Mouse (Mus musculus) limb, embryonic 10.5 days (tissue): ENCODE data around the gene Msn. TPM values are rescaled to one million over a fixed set of nuclear protein-coding genes. Genes with fewer than 3 reads are reported as not detected.
A peak's percentile ranks its signal among the peaks of the same experiment; 100 is the strongest.

ENCODE experiments used
- DNase-seq: peaks from one replicate; pipeline ENCODE4 v3.0.0-alpha.2; 2017; ENCODE audit warnings: low spot score
- H3K27ac ChIP-seq: fragments of 300-500 bp; sonication (generic); 2 replicates; pipeline ENCODE4 v1.5.1; 2016; ENCODE audit warnings: mild to moderate bottlenecking
- H3K27me3 ChIP-seq: fragments of 300-500 bp; sonication (generic); 2 replicates; pipeline ENCODE4 v1.6.1; 2016; ENCODE audit warnings: low read depth, mild to moderate bottlenecking; ENCODE audit not compliant: poor library complexity, severe bottlenecking
- H3K36me3 ChIP-seq: fragments of 300-500 bp; sonication (generic); 2 replicates; pipeline ENCODE4 v1.6.1; 2016; ENCODE audit warnings: mild to moderate bottlenecking, moderate library complexity
- H3K4me1 ChIP-seq: fragments of 300-500 bp; sonication (generic); 2 replicates; pipeline ENCODE4 v1.6.1; 2016
- H3K4me3 ChIP-seq: fragments of 300-500 bp; sonication (generic); 2 replicates; pipeline ENCODE4 v1.5.1; 2016; ENCODE audit warnings: mild to moderate bottlenecking, moderate library complexity
- H3K9me3 ChIP-seq: fragments of 300-500 bp; sonication (generic); replicated peaks from 2 replicates; pipeline ENCODE4 v1.6.1; 2016; ENCODE audit warnings: mild to moderate bottlenecking
- WGBS: fragments of 180-500 bp; shearing (Covaris S2); methylation state at CpG from one replicate; pipeline ENCODE4 v1.1.7; 2016; 5-methylcytosine and 5-hydroxymethylcytosine counted together
- polyA plus RNA-seq: library from polyadenylated mRNA; unstranded; fragments of >200 nt; fragmentation: Nextera tagmentation; extraction: Ambion mirVana; gene quantifications from 2 replicates; pipeline ENCODE4 v1.2.1, GENCODE M21; 2016

Msn gene
- polyA plus RNA-seq: 98.5 and 100 TPM in 2 replicates

DNA sequence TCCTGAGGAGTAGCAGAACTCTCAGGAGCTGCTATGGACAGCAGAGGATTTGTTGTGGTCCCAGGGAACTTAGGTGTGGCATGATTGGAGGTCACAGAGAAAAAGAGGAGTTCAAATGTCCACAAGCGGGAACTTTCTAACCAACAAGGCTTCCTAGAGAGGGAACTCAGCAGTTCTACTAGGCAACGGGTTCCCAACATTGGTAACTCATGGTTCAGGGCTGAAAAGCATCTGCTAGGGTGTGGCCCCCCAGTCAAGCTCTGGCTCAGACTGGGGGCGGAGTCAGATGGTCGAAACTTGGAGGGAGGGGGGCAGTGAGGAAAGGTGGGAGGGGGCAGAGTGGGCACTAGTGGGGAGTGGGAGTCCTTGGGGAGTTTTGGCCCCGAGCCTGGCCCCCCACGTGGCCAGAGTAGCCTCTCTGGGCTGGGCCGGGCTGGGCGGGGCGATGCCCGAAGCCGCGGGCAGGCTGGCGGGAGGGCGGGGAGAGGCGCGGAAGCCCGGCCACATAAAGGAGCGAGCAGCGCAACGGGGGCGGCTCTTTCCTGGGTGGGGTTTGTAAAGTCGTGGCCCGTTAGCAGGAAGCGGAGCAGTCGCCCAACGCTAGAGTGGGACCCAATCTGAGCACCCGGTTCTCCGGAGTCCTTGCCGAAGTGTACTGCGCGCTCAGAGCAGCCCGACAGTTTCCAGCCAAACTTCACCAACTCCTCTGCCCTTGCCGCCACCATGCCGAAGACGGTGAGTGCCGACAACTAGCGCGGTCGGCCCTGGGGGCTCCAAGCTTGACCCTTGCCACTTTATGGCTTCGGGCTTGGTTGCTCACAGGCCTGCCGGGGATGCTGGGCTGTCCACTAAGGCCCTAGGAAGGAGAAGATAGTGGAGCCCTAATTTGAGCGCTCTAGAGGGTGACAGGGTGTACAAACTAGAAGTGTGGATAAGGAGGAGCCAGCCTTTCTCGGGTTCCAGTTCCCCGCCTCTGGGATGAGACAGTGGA is at the start of gene Msn:
Gene Msn, plus strand, starts transcription at position 534 of the 991 bp plus-strand sequence.
- Histone ChIP-seq H3K27ac (peak within 1 kb of the TSS; percentile 83), H3K4me3 (peak within 1 kb of the TSS; percentile 58), H3K4me1 (peaks cover 3% of the 10 kb centered on the region; the same call in 1 of the 2 replicates), H3K27me3 (peaks cover 45% of the 10 kb centered on the region), H3K9me3 (no peaks in the 10 kb centered on the region), H3K36me3 (no peaks in the 10 kb centered on the region)
- DNase-seq: peak; percentile 58
- 11% methylated on average over 38 of the region's 44 CpGs for WGBS

- no peaks in the 10 kb centered on the region for H3K4me1 ChIP-seq
- H3K27me3 ChIP-seq: peaks cover 53% of the 10 kb centered on the region
- no peak for DNase-seq
- no peaks in the 10 kb centered on the region for H3K9me3 ChIP-seq
- H3K4me3 ChIP-seq: no peak overlapping the region
- no peaks in the 10 kb centered on the region for H3K36me3 ChIP-seq
- WGBS: 71% methylated on average over 1 of the region's 1 CpGs
- no peak overlapping the region for H3K27ac ChIP-seq
Observed at GRCm38 (mm10) chrX:96052798-96053197, 43.0 kb upstream of the Msn start.

- Histone ChIP-seq H3K4me3 (no peak overlapping the region), H3K36me3 (no peaks in the 10 kb centered on the region), H3K27me3 (peaks cover 23% of the 10 kb centered on the region; the same call in 1 of the 2 replicates), H3K27ac (no peak overlapping the region), H3K9me3 (no peaks in the 10 kb centered on the region), H3K4me1 (no peaks in the 10 kb centered on the region)
- DNase-seq: no peak
Observed at GRCm38 (mm10) chrX:96077747-96078146, 18.1 kb upstream of the Msn start.

DNA sequence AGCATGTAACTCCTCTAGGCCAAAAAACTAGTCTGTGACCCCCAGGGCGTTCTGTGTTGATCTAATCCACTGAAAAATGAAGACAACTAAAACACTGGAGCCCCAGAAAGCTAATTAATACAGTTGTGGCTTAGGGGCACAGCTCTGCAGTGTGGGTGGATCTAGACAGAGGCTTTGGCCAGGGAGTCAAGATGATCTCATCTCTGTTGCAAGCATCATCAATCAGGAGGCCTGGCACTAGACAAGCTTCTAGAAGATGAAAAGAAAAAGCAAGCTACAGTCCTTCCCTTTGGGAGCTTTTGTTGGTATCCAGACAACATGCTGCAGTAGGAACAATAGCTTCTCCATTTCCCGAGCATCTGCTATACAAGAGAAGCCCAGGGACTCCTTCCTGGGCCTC is 9.6 kb upstream of the Msn start:
- Histone ChIP-seq H3K36me3 (no peaks in the 10 kb centered on the region), H3K4me3 (no peak overlapping the region), H3K9me3 (no peaks in the 10 kb centered on the region), H3K27me3 (peaks cover 25% of the 10 kb centered on the region), H3K27ac (no peak overlapping the region), H3K4me1 (no peaks in the 10 kb centered on the region)
- no peak for DNase-seq
- WGBS: 62% methylated on average over 2 of the region's 2 CpGs

DNA sequence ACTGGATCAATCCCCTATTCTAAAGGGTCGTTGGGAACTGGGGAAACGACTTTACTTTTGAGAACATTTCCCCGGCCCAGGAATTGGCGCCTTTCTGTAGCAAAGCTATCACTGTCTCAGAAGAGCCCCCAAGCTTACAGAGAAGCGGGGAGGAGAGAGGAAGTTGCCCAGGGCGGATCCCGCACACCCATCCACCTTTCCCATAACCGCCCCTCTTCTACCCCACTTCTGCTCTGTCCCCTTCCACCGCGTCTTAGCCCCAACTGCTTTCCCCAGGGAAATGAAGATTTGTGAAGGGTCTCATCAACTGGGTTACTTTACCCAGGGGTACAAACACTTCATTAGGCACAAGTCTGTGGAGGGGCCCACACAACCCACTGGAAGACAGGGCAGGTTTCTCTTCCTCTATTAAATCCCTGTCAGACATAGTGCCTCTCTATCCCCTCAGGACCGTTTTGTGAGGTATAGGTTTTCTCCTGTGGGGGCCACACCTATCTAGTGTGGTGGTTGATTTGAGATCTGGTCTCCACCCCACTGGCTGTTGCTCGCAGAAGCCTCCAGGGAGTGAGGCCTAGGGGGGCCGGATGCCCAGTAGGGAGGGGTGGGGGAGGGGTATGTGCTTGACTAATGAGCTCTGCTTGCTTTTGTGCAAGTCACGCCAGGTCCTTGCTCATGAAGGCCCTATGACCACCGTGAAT is 820 bp downstream of the Msn start:
- DNase-seq: peak; percentile 53
- peak overlapping the region; percentile 83 for H3K27ac ChIP-seq
- H3K27me3 ChIP-seq: peaks cover 41% of the 10 kb centered on the region
- peaks cover 3% of the 10 kb centered on the region; the same call in 1 of the 2 replicates for H3K4me1 ChIP-seq
- WGBS: 14% methylated on average over 15 of the region's 15 CpGs
- H3K4me3 ChIP-seq: peak overlapping the region; percentile 58
- H3K9me3 ChIP-seq: no peaks in the 10 kb centered on the region
- H3K36me3 ChIP-seq: no peaks in the 10 kb centered on the region

DNA sequence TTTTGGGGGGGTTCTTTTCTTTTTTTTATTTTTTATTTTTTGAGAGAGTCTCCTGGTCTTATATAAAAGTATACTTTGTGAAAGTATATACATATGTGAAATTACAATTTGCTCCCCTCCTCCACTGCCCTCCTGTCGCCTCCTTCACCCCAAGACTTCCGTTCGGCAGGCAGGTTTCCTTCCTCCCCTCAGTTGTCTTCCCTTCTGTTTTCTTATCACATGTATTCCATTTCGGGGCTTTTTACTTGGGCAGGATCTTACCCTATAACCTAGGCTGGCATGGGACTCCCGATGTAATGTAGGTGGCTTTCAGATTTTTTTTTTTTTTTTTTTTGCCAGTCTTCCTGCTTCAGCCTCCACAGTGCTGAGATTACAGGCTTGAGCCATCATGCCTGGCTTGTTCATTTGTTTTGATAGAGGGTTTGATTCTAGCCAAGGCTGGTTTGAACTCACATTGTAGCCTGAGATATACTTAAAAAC is 1.7 kb downstream of the Msn start:
- WGBS: 39% methylated on average over 5 of the region's 5 CpGs
- Histone ChIP-seq H3K9me3 (no peaks in the 10 kb centered on the region), H3K4me1 (peaks cover 3% of the 10 kb centered on the region; the same call in 1 of the 2 replicates), H3K27me3 (peaks cover 38% of the 10 kb centered on the region), H3K4me3 (peak overlapping the region; percentile 58), H3K27ac (no peak overlapping the region; the same call in 1 of the 2 replicates), H3K36me3 (no peaks in the 10 kb centered on the region)
- no peak for DNase-seq

GRCm38 (mm10) chrX:96099003-96099402 is 3.2 kb downstream of the Msn start:
- no peaks in the 10 kb centered on the region for H3K9me3 ChIP-seq
- peaks cover 3% of the 10 kb centered on the region; the same call in 1 of the 2 replicates for H3K4me1 ChIP-seq
- WGBS: 91% methylated on average over 2 of the region's 2 CpGs
- H3K36me3 ChIP-seq: no peaks in the 10 kb centered on the region
- no peak for DNase-seq
- peaks cover 23% of the 10 kb centered on the region for H3K27me3 ChIP-seq
- H3K4me3 ChIP-seq: no peak overlapping the region
- H3K27ac ChIP-seq: no peak overlapping the region

DNA sequence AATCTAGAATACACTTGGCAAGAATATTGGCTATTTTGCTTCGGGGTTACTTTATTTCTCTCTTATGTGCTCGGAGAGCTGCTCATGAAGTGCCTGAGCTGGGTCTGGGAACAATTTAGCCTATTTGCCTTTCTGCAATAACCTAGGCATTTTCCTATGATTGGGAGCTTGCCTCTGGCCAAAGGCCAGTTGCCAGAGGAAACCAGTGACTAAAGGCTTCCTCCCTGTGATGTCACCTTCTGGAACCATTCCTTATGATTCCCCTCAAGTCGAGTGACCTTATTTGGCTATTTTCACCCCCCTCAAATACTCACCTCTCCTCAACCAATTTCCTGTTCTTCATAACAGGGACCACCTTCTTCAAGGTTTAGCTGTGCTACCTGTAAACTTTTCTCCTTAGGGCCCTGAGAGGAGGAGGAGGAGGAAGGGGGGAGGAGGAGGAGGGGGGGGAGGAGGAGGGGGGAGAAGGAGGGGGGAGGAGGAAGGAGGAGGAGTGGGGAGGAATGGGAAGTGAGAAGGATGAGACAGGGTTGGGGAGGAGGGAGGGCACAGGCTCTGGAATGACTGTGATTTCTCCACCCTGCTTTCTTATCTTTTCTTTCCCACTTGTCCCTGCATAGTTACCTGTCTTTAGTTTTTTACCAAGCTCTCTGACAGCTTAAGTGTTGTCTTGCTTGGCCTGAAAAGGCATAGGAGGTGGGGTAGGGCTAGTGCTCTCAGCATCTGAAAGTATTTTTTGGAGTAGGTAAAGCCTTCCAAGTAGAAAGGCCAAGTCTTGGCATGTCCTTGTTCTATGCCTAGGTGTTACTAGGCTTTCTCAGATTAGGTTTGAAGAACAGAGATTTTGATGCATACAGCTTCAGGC is 11.8 kb downstream of the Msn start:
- Histone ChIP-seq H3K27me3 (peaks cover 11% of the 10 kb centered on the region; the same call in 1 of the 2 replicates), H3K27ac (no peak overlapping the region), H3K36me3 (peaks cover 4% of the 10 kb centered on the region; the same call in 1 of the 2 replicates), H3K4me1 (no peaks in the 10 kb centered on the region), H3K9me3 (no peaks in the 10 kb centered on the region), H3K4me3 (no peak overlapping the region)
- no peak for DNase-seq
- 57% methylated on average over 3 of the region's 3 CpGs for WGBS

DNA sequence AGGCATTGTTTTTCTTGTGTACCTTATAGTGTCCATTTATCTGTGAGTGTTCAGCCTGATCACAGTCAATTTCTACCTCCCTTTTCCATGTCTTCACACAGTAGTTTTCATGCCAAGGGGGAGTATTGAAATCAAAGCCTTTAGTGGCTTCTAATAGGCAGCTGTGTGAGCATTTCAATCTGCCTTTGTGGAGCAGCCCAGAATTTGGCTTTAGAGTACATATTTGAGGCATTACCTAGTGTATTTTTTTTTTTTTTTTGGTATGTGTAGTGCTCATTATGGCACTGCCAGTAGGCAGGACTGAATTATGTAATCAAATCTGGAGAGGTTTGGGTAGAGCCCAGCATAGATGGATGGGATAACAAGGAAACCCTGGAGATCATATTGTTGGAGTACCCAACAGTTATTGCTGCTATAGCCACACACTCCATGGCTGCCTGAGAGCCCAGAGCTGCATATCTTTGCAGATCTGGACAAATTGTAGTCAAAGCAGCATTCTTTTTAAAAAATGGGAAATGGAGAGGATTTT is 17.3 kb downstream of the Msn start:
- H3K4me1 ChIP-seq: no peaks in the 10 kb centered on the region
- H3K27me3 ChIP-seq: peaks cover 26% of the 10 kb centered on the region; the same call in 1 of the 2 replicates
- no peaks in the 10 kb centered on the region for H3K9me3 ChIP-seq
- DNase-seq: no peak
- no peak overlapping the region for H3K27ac ChIP-seq
- H3K36me3 ChIP-seq: peaks cover 4% of the 10 kb centered on the region; the same call in 1 of the 2 replicates
- no peak overlapping the region for H3K4me3 ChIP-seq

GRCm38 (mm10) chrX:96115501-96115900 is 19.7 kb downstream of the Msn start:
- Histone ChIP-seq H3K27me3 (peaks cover 24% of the 10 kb centered on the region; the same call in 1 of the 2 replicates), H3K4me3 (no peak overlapping the region), H3K27ac (no peak overlapping the region), H3K9me3 (no peaks in the 10 kb centered on the region), H3K36me3 (no peaks in the 10 kb centered on the region), H3K4me1 (no peaks in the 10 kb centered on the region)
- no peak for DNase-seq

GRCm38 (mm10) chrX:96117366-96117765 is 21.5 kb downstream of the Msn start:
- no peaks in the 10 kb centered on the region for H3K36me3 ChIP-seq
- H3K27me3 ChIP-seq: peaks cover 31% of the 10 kb centered on the region; the same call in 1 of the 2 replicates
- H3K4me1 ChIP-seq: no peaks in the 10 kb centered on the region
- H3K27ac ChIP-seq: no peak overlapping the region
- WGBS: 88% methylated on average over 1 of the region's 1 CpGs
- DNase-seq: no peak
- no peak overlapping the region for H3K4me3 ChIP-seq
- H3K9me3 ChIP-seq: no peaks in the 10 kb centered on the region

DNA sequence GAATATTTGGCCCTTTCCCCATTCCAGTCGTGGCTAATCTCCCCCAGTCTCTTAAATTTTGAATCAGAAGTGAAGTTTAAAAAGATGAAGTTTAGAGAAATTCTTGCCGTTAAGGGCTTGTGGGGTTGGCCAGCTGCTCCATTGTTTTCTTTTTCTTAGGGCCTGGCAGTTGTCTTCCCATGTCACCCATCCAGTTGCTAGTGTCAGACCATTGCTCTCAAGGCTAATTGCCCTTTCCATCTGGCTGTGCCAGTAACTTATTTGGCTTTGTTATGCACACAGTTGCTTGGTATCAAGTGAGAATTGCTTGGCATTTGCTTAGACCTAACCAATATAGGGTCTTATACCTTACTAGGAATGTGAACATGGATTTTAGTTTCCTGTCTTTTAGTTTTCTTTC is 24.2 kb downstream of the Msn start:
- Histone ChIP-seq H3K27me3 (peaks cover 30% of the 10 kb centered on the region; the same call in 1 of the 2 replicates), H3K4me1 (no peaks in the 10 kb centered on the region), H3K4me3 (no peak overlapping the region), H3K36me3 (no peaks in the 10 kb centered on the region), H3K27ac (no peak overlapping the region), H3K9me3 (no peaks in the 10 kb centered on the region)
- 82% methylated on average over 2 of the region's 2 CpGs for WGBS
- no peak for DNase-seq
